Mouse (Mus musculus) CH12.LX (cell line): ENCODE results near the gene Samd4b.

Source experiments
- CTCF ChIP-seq, 2 experiments: IDR thresholded peaks in 1 of 2; conservative IDR thresholded peaks in 1 of 2; 2 replicates each; pipeline ENCODE4 v1.5.1; 2011 to 2012; ENCODE audit warnings: low read depth in 2 of 2, low read length in 2 of 2, improper control_type of control experiment in 1 of 2, inconsistent platforms in 1 of 2, mild to moderate bottlenecking in 1 of 2, moderate library complexity in 1 of 2
- KAT2A ChIP-seq: IDR thresholded peaks from 2 replicates; pipeline ENCODE4 v1.6.1; 2012; ENCODE audit warnings: low read length, improper control_type of control experiment, inconsistent platforms; ENCODE audit not compliant: insufficient replicate concordance
- MAFK ChIP-seq: IDR thresholded peaks from 2 replicates; pipeline ENCODE4 v1.6.1; 2011; ENCODE audit warnings: low read length, improper control_type of control experiment; ENCODE audit not compliant: insufficient replicate concordance
- MAX ChIP-seq: IDR thresholded peaks from 2 replicates; pipeline ENCODE4 v1.6.1; 2011; ENCODE audit warnings: low read length, improper control_type of control experiment
- POLR2AphosphoS2 ChIP-seq: IDR thresholded peaks from 2 replicates; pipeline ENCODE4 v1.6.1; 2011; ENCODE audit warnings: low read depth, low read length, improper control_type of control experiment

DNA sequence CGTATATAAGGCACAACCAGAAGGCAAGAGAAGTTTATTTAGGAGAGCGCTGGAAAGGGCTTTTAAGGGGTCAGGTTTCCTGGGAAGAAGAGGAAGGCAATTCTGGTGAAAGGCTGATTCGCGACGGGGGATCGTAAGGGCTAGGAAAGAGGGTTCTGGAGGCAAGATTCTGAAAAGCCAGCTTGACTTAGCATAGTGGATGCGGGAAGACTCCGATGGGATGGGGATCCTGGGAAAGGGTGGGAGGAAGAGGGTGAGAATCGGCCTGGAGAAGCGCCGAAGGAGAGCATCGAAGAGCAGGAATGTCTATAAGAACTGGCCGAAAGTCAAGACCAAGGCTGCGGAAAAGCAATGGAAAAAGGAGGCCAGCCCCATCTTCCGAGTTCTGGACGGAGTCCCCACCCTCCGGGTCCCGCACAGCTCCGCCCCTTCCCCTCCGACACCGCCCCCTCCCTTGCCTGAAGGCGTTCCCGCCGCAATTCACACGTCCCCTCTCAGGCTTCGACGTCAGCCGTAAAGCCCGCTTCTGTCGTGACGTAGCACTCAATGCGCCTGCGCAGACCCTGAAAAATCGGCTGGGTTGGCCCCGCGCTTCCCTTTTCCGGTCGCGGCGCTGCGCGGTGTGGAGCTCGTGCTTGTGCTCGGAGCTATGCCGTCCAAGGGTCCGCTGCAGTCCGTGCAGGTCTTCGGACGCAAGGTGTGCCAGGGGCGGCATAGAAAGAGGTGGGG lies 247.6 kb downstream of the Samd4b start, which contains the start of gene Rps16:
- TF ChIP-seq CTCF (conservative IDR thresholded peaks at IDR 0.05 in 1 of 2, IDR thresholded peaks at IDR 0.05 in 1 of 2; ENCODE audit: low read depth in 2 of 2, low read length in 2 of 2) (no peak), KAT2A (peak; percentile 89; the same call in 1 of the 2 replicates), MAFK (no peak), MAX (peak; percentile 69; the same call in 1 of the 2 replicates), POLR2AphosphoS2 (peak; percentile 80; the same call in 1 of the 2 replicates)
